10 mouse cellular contexts compared by ENCODE assay signal in genomic region chr8:45602019-45602418, GRCm38 (mm10).
DNase-seq lines count a peak whose midpoint lies in the region; ATAC-seq and TF ChIP-seq lines count a peak whose summit lies in the region.
"Had no signal": no experiment of that assay in that cellular context is flagged by ENCODE, and none has a peak within 500 bp of the region (broad histone marks: within the 10 kb centered on the region; RNA-seq: fewer than 3 reads in every experiment).

No protein-coding gene starts in this region.

- no peaks in the 10 kb centered on the region for H3K27me3 ChIP-seq in Patski
- H3K27me3 ChIP-seq: embryonic facial prominence, embryonic 13.5 days had no signal

- in situ Hi-C loops in Patski (cut with MboI; ENCODE audit: low pct_unique_long_range_greater_than_20kb): no loop called here

- POLR2A ChIA-PET in Patski (lab: Charles Lee): no interaction called here

- CTCF ChIA-PET in Patski (lab: Charles Lee): interaction anchor here (0.8 to 1.4 kb wide), 3 partner anchors 18 to 178 kb away, joined by 3 to 4 read pairs (median 4); no protein-coding TSS in a partner anchor

- ATAC-seq in Patski: no peak

- no peak for DNase-seq in layer of hippocampus, adult 2 months (ENCODE audit: low spot score in 2 of 2)
- no peak for DNase-seq in layer of hippocampus, adult 9-10 months (ENCODE audit: low spot score)
- peak; percentile 35 for DNase-seq in Patski (ENCODE audit: low read depth, low spot score)
- peak; percentile 95 for DNase-seq in fibroblast of lung, adult 2 months (ENCODE audit: low read depth)
- DNase-seq in heart, postnatal 4 days: peak; percentile 43
- no peak for DNase-seq in T-cell, adult 2 months (ENCODE audit: low spot score)
- no peak for DNase-seq in retina, embryonic 14.5 days (ENCODE audit: low spot score)
- no peak for DNase-seq in cerebellum, adult 9-10 months
- DNase-seq: kidney, adult 9 months had no signal

- H3K4me3 ChIP-seq in layer of hippocampus, adult 2 months: no peak overlapping the region
- H3K4me3 ChIP-seq: embryonic facial prominence, embryonic 13.5 days had no signal

- TF ChIP-seq CTCF in layer of hippocampus, adult 2 months (conservative IDR thresholded peaks at IDR 0.05): no peak
- no peak for TF ChIP-seq CTCF in Patski (IDR thresholded peaks at IDR 0.05)

- peak overlapping the region; percentile 37; the same call in 1 of the 2 replicates for H3K27ac ChIP-seq in layer of hippocampus, adult 2 months
- H3K27ac ChIP-seq: embryonic facial prominence, embryonic 13.5 days had no signal

Comparison
In these comparisons a context has a peak if more than half of its experiments do, and no peak if none do; other contexts are left out.
1. DNase-seq: peak in Patski (single experiment), fibroblast of lung, adult 2 months (single experiment) and heart, postnatal 4 days (single experiment); none in layer of hippocampus, adult 2 months (0 of 2), layer of hippocampus, adult 9-10 months (single experiment), T-cell, adult 2 months (single experiment), retina, embryonic 14.5 days (single experiment) and cerebellum, adult 9-10 months (single experiment).